9 mouse cellular contexts compared by ENCODE assay signal in genomic region chr2:32534061-32534732, GRCm38 (mm10). TPM values are rescaled to one million over a fixed set of nuclear protein-coding genes. Genes with fewer than 3 reads are reported as not detected.
DNase-seq lines count a peak whose midpoint lies in the region; ATAC-seq and TF ChIP-seq lines count a peak whose summit lies in the region.
"Had no signal": no experiment of that assay in that cellular context is flagged by ENCODE, and none has a peak within 500 bp of the region (broad histone marks: within the 10 kb centered on the region; RNA-seq: fewer than 3 reads in every experiment).

No protein-coding gene starts in this region.

- no peak for TF ChIP-seq EP300 in heart, adult 2 months (IDR thresholded peaks at IDR 0.05; ENCODE audit: insufficient read depth, low read depth, low read length)

- H3K27ac ChIP-seq in spleen, adult 2 months (ENCODE audit: insufficient read depth, low read length) = peak overlapping the region; percentile 62
- H3K27ac ChIP-seq in heart, adult 2 months = peak overlapping the region; percentile 83
- H3K27ac ChIP-seq in lung, embryonic 15.5 days = peak overlapping the region; percentile 98

- ATAC-seq in common myeloid progenitor, adult 5-6 weeks (replicated peaks; ENCODE audit: low read depth, poor library complexity, severe bottlenecking) = peak; percentile 24
- peak; percentile 9 for ATAC-seq in lung, embryonic 15.5 days (ENCODE audit: borderline replicate concordance, extremely low read depth, low FRiP score, low TSS enrichment)
- no peak for ATAC-seq in monocyte, adult 5-6 weeks (replicated peaks; ENCODE audit: insufficient number of reproducible peaks, low FRiP score, low TSS enrichment, poor library complexity, severe bottlenecking)

- peak overlapping the region; percentile 52 for H3K9ac ChIP-seq in heart, adult 2 months (ENCODE audit: low read depth, low read length)
- peak overlapping the region; percentile 62 for H3K9ac ChIP-seq in lung, embryonic 15.5 days

- TF ChIP-seq CTCF in spleen, adult 2 months (IDR thresholded peaks at IDR 0.05; ENCODE audit: extremely low read depth, insufficient read depth, insufficient read length, insufficient replicate concordance) = no peak
- TF ChIP-seq CTCF in heart, adult 2 months (IDR thresholded peaks at IDR 0.05) = no peak

- H3K27me3 ChIP-seq in spleen, adult 2 months (ENCODE audit: control insufficient read depth, insufficient read depth, low read length) = no peaks in the 10 kb centered on the region
- no peaks in the 10 kb centered on the region for H3K27me3 ChIP-seq in heart, adult 2 months (ENCODE audit: control insufficient read depth, insufficient read depth, low read length)
- H3K27me3 ChIP-seq in lung, embryonic 15.5 days = no peaks in the 10 kb centered on the region

- H3K9me3 ChIP-seq in lung, embryonic 15.5 days = no peaks in the 10 kb centered on the region

- peak in 1 of 2 experiments; percentile 32 for DNase-seq in spleen, adult 2 months (ENCODE audit: low read depth in 1 of 2, low spot score in 2 of 2)
- DNase-seq in spleen, adult 12 weeks (ENCODE audit: low spot score) = no peak
- peak; percentile 57 to 69 for DNase-seq in heart, adult 2 months
- DNase-seq in kidney, adult 18-20 months = peak; percentile 68
- DNase-seq in retina, postnatal 1 day = peak; percentile 76

- H3K4me3 ChIP-seq in spleen, adult 2 months (ENCODE audit: extremely low read depth, insufficient read depth, insufficient read length) = peak overlapping the region; percentile 68; the same call in 1 of the 2 replicates
- H3K4me3 ChIP-seq in heart, adult 2 months = peak overlapping the region; percentile 93
- peak overlapping the region; percentile 67 for H3K4me3 ChIP-seq in lung, embryonic 15.5 days

- intact Hi-C loops in heart, adult 2 months (cut with DNase I) = loop anchor here (2.0 kb wide), 1 partner anchor 47 kb away; no protein-coding TSS in a partner anchor

- no peak for TF ChIP-seq POLR2A in spleen, adult 2 months (IDR thresholded peaks at IDR 0.05; ENCODE audit: low read depth, low read length)
- peak; percentile 30; the same call in 1 of the 2 replicates for TF ChIP-seq POLR2A in heart, adult 2 months (IDR thresholded peaks at IDR 0.05; ENCODE audit: insufficient read depth, low read depth, low read length)

- no peaks in the 10 kb centered on the region for H3K79me2 ChIP-seq in heart, adult 2 months (replicated peaks; ENCODE audit: control insufficient read depth, insufficient read depth, low read length)

- H3K36me3 ChIP-seq in spleen, adult 2 months (ENCODE audit: control insufficient read depth, insufficient read depth, low read length) = no peaks in the 10 kb centered on the region
- H3K36me3 ChIP-seq in heart, adult 2 months (ENCODE audit: control insufficient read depth, insufficient read depth, low read length) = no peaks in the 10 kb centered on the region
- H3K36me3 ChIP-seq in lung, embryonic 15.5 days = no peaks in the 10 kb centered on the region

- WGBS in spleen, adult 2 months = 14% methylated on average over 13 of the region's 13 CpGs
- 11% methylated on average over 13 of the region's 13 CpGs for WGBS in heart, adult 2 months
- 6% methylated on average over 13 of the region's 13 CpGs for WGBS in lung, embryonic 15.5 days

- peak overlapping the region; percentile 77 for H3K4me2 ChIP-seq in lung, embryonic 15.5 days

- H3K4me1 ChIP-seq in spleen, adult 2 months (ENCODE audit: control insufficient read depth, insufficient read depth, insufficient read length) = peaks cover 12% of the 10 kb centered on the region
- H3K4me1 ChIP-seq in heart, adult 2 months (ENCODE audit: control insufficient read depth, insufficient read depth, low read length) = peaks cover 10% of the 10 kb centered on the region
- peaks cover 51% of the 10 kb centered on the region for H3K4me1 ChIP-seq in lung, embryonic 15.5 days

RNA-seq across cellular contexts. Expression of gene Fam102a, which starts 0.9 kb away (rescaled TPM):
- polyA plus RNA-seq in spleen, adult 2 months (2012; rRNA removed) = 37.5 and 40.8 TPM in 2 replicates
- total RNA-seq in common myeloid progenitor, adult 5-6 weeks (2017) = 3.6 and 3.9 TPM in 2 replicates
- 1 to 10 TPM; 7.0 to 7.1 TPM for total RNA-seq in heart, adult 2 months (2021)
- polyA plus RNA-seq in heart, adult 2 months (2012; rRNA removed) = 9.2 and 10.6 TPM in 2 replicates
- polyA plus RNA-seq in lung, embryonic 15.5 days (2015; fragmentation: Nextera tagmentation; extraction: Ambion mirVana) = 12.3 and 12.6 TPM in 2 replicates
- 16.5 to 33.7 TPM (median 17.8 TPM) in 3 replicates for total RNA-seq in monocyte, adult 5-6 weeks (2017)

RNA-seq across cellular contexts. Expression of gene Dpm2, which starts 36.5 kb away (rescaled TPM):
- 85.8 and 96.9 TPM in 2 replicates for polyA plus RNA-seq in spleen, adult 2 months (2012; rRNA removed)
- total RNA-seq in common myeloid progenitor, adult 5-6 weeks (2017) = 37.1 and 40.5 TPM in 2 replicates
- 10 to 100 TPM; 17.4 to 18.0 TPM for total RNA-seq in heart, adult 2 months (2021)
- 65.3 and 69.2 TPM in 2 replicates for polyA plus RNA-seq in heart, adult 2 months (2012; rRNA removed)
- 101 and 107 TPM in 2 replicates for polyA plus RNA-seq in lung, embryonic 15.5 days (2015; fragmentation: Nextera tagmentation; extraction: Ambion mirVana)
- 17.1 to 48.6 TPM (median 38.2 TPM) in 3 replicates for total RNA-seq in monocyte, adult 5-6 weeks (2017)

RNA-seq across cellular contexts. Expression of gene Pip5kl1, which starts 40.4 kb away (rescaled TPM):
- 0.06 and 0.40 TPM in 2 replicates for polyA plus RNA-seq in spleen, adult 2 months (2012; rRNA removed)
- total RNA-seq in common myeloid progenitor, adult 5-6 weeks (2017) = not detected in 2 replicates
- total RNA-seq in heart, adult 2 months (2021) = not detected
- 0.25 TPM in 1 of 2 replicates, not detected in the other for polyA plus RNA-seq in heart, adult 2 months (2012; rRNA removed)
- 0.30 and 0.39 TPM in 2 replicates for polyA plus RNA-seq in lung, embryonic 15.5 days (2015; fragmentation: Nextera tagmentation; extraction: Ambion mirVana)
- 2.5 TPM in 1 of 3 replicates, not detected in the others for total RNA-seq in monocyte, adult 5-6 weeks (2017)
- total RNA-seq: gastrocnemius, adult 8-10 months had no signal

RNA-seq across cellular contexts. Expression of gene 9430097D07Rik, which starts 41.3 kb away (rescaled TPM):
- polyA plus RNA-seq in spleen, adult 2 months (2012; rRNA removed) = not detected in 2 replicates
- not detected in 2 replicates for total RNA-seq in common myeloid progenitor, adult 5-6 weeks (2017)
- total RNA-seq in heart, adult 2 months (2021) = not detected
- not detected in 2 replicates for polyA plus RNA-seq in heart, adult 2 months (2012; rRNA removed)
- polyA plus RNA-seq in lung, embryonic 15.5 days (2015; fragmentation: Nextera tagmentation; extraction: Ambion mirVana) = 0.29 TPM in 1 of 2 replicates, not detected in the other
- not detected in 3 replicates for total RNA-seq in monocyte, adult 5-6 weeks (2017)
- total RNA-seq: gastrocnemius, adult 8-10 months had no signal

RNA-seq across cellular contexts. Expression of gene St6galnac4, which starts 52.7 kb away (rescaled TPM):
- polyA plus RNA-seq in spleen, adult 2 months (2012; rRNA removed) = 34.2 and 40.4 TPM in 2 replicates
- total RNA-seq in common myeloid progenitor, adult 5-6 weeks (2017) = 25.7 and 28.8 TPM in 2 replicates
- 10 to 100 TPM; 16.2 to 17.8 TPM for total RNA-seq in heart, adult 2 months (2021)
- 25.2 and 28.6 TPM in 2 replicates for polyA plus RNA-seq in heart, adult 2 months (2012; rRNA removed)
- polyA plus RNA-seq in lung, embryonic 15.5 days (2015; fragmentation: Nextera tagmentation; extraction: Ambion mirVana) = 25.9 and 26.1 TPM in 2 replicates
- total RNA-seq in monocyte, adult 5-6 weeks (2017) = 18.7 to 29.4 TPM (median 21.7 TPM) in 3 replicates
